Mouse (Mus musculus) hindbrain, postnatal 0 days (tissue): ENCODE measurements around the gene Bag1. TPM values are rescaled to one million over a fixed set of nuclear protein-coding genes. Genes with fewer than 3 reads are reported as not detected.
"Not testable (repeated sequence)": the region's sequence is repeated elsewhere in the genome, so short reads cannot be mapped to it uniquely, and the experiment has no call there.

ENCODE experiments used
- ATAC-seq: fragments of 200-750 bp; cut with Nextera tagmentation; 2 replicates; pipeline ENCODE4 v1.8.0; 2017; ENCODE audit warnings: mild to moderate bottlenecking, moderate TSS enrichment, moderate library complexity
- DNase-seq: peaks from one replicate; pipeline ENCODE4 v3.0.0-alpha.2; 2015; ENCODE audit warnings: low spot score
- H3K27ac ChIP-seq: fragments of 300-500 bp; sonication (generic); 2 replicates; pipeline ENCODE4 v1.5.1; 2014; ENCODE audit warnings: mild to moderate bottlenecking
- H3K27me3 ChIP-seq: fragments of 300-500 bp; sonication (generic); 2 replicates; pipeline ENCODE4 v1.6.1; 2014; ENCODE audit warnings: low read length, mixed read lengths; ENCODE audit not compliant: insufficient read depth
- H3K36me3 ChIP-seq: fragments of 300-500 bp; sonication (generic); 2 replicates; pipeline ENCODE4 v1.6.1; 2014; ENCODE audit warnings: low read length, mixed read lengths; ENCODE audit not compliant: insufficient read depth
- H3K4me1 ChIP-seq: fragments of 300-500 bp; sonication (generic); 2 replicates; pipeline ENCODE4 v1.6.1; 2014; ENCODE audit warnings: antibody characterized with exemption, low read length, mixed read lengths; ENCODE audit not compliant: insufficient read depth
- H3K4me2 ChIP-seq: fragments of 300-500 bp; sonication (generic); 2 replicates; pipeline ENCODE4 v1.6.1; 2014; ENCODE audit warnings: low read depth, mild to moderate bottlenecking, low read length, moderate library complexity, mixed read lengths
- H3K4me3 ChIP-seq: fragments of 300-500 bp; sonication (generic); 2 replicates; pipeline ENCODE4 v1.5.1; 2014; ENCODE audit warnings: low read length
- H3K9ac ChIP-seq: fragments of 300-500 bp; sonication (generic); replicated peaks from 2 replicates; pipeline ENCODE4 v1.6.1; 2014; ENCODE audit warnings: mild to moderate bottlenecking, low read length, moderate library complexity, mixed read lengths
- H3K9me3 ChIP-seq: fragments of 300-500 bp; sonication (generic); 2 replicates; pipeline ENCODE4 v1.6.1; 2016; ENCODE audit warnings: low read length, mixed read lengths
- CTCF ChIP-seq: IDR thresholded peaks from 2 replicates; pipeline ENCODE4 v1.5.1; 2016; ENCODE audit warnings: antibody characterized with exemption, control low read depth, low read depth
- WGBS: fragments of 180-500 bp; shearing (Covaris S2); extraction: QIAGEN DNeasy Blood & Tissue Kit; methylation state at CpG from one replicate; pipeline ENCODE4 v1.1.7; 2014; 5-methylcytosine and 5-hydroxymethylcytosine counted together
- polyA plus RNA-seq: library from polyadenylated mRNA; unstranded; fragments of >200 nt; fragmentation: Nextera tagmentation; extraction: Ambion mirVana; gene quantifications from 2 replicates; pipeline ENCODE4 v1.2.1, GENCODE M21; 2015
- total RNA-seq: library from RNA; depleted of rRNA; stranded (reverse); fragments of >200 nt; gene quantifications from 2 replicates; pipeline ENCODE4 v1.2.3, GENCODE M21; 2014

Gene Bag1
- total and polyA plus RNA-seq, 2 experiments from 2014 or later: 57.1 to 183 TPM

DNA sequence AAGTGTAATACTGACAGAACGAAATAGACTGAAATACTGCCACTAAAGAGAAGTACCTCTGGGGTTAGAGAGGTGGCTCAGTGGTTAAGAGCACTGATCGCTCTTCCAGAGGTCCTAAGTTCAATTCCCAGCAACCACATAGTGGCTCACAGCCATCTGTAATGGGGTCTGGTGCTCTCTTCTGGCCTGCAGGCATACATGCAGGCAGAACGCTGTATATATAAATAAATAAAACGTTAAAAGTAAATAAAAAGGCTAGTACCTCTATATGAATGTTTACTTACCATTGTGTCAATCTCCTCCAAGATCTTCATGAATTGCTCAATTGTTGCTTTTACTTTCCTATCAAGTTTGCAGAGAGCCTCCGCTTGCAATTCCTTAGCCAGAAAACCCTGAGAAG, 9.3 kb downstream of the Bag1 start:
- H3K4me2 ChIP-seq: no peak overlapping the region
- no peak overlapping the region for H3K27ac ChIP-seq
- H3K4me3 ChIP-seq: no peak overlapping the region
- ATAC-seq (no peak), DNase-seq (no peak)
- peaks cover 47% of the 10 kb centered on the region for H3K36me3 ChIP-seq
- H3K4me1 ChIP-seq: no peaks in the 10 kb centered on the region
- WGBS: 95% methylated on average over 5 of the region's 5 CpGs
- H3K9me3 ChIP-seq: no peaks in the 10 kb centered on the region
- H3K9ac ChIP-seq: no peak overlapping the region
- H3K27me3 ChIP-seq: no peaks in the 10 kb centered on the region
- no peak for TF ChIP-seq CTCF

DNA sequence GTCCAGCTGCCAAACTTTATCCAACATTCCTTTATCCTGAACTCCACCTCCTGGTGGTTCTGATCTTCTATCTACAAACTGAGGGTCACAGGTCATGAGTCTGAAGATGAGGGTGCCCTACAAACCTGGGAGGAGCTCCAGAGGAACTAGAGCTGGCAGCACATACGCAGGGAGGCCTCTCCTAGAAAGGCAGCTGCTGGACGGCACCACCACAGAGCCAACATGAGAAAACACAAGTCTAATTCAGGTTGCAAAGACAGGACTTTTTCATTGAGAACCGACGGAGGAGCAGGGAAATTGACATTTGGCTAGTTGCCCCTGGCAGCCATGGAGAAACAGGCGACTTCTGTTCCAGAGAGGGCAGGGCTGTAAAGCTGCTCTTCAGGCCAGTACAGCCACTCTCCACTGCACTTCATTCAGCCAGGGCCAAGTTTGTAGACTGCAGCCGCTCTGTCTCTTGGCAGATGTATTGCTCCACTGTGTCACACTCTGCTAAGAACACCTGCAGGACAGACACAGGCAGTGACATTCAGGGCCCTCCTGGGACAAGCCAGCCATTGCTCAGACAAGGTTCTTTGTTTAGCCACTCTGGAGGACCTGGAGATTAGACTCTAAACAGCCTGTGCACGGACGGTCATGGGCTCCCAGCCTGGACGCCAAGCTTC, 11.8 kb downstream of the Bag1 start:
- DNase-seq (peak; percentile 87), ATAC-seq (peak; percentile 97)
- Histone ChIP-seq H3K4me2 (no peak overlapping the region), H3K4me3 (no peak overlapping the region), H3K9ac (no peak overlapping the region), H3K27me3 (no peaks in the 10 kb centered on the region), H3K27ac (peak overlapping the region; percentile 52; the same call in 1 of the 2 replicates), H3K36me3 (peaks cover 30% of the 10 kb centered on the region), H3K9me3 (no peaks in the 10 kb centered on the region), H3K4me1 (no peaks in the 10 kb centered on the region)
- 55% methylated on average over 9 of the region's 9 CpGs for WGBS
- no peak for TF ChIP-seq CTCF

DNA sequence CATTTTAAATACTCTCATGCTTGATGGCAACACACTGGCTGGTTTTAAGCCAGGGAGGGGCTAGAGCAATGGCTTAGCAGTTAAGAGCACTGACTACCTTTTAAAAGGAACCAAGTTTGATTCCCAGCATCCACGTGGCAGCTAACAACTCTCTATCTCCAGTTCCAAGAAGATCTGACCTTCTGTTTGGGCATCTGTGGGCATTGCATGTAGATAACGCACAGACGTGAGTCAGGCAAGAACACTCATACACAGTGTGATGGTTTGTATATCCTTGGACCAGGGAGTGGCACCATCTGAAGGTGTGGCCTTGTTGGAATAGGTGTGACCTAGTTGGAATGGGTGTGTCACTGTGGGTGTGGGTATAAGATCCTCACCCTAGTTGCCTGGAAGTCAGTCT, 13.7 kb downstream of the Bag1 start:
- not testable (repeated sequence) for H3K27ac ChIP-seq, H3K9ac ChIP-seq, ATAC-seq, H3K27me3 ChIP-seq, H3K4me3 ChIP-seq, DNase-seq, H3K4me1 ChIP-seq, H3K9me3 ChIP-seq, H3K4me2 ChIP-seq
- WGBS: 93% methylated on average over 3 of the region's 3 CpGs
- H3K36me3 ChIP-seq: peaks cover 18% of the 10 kb centered on the region

DNA sequence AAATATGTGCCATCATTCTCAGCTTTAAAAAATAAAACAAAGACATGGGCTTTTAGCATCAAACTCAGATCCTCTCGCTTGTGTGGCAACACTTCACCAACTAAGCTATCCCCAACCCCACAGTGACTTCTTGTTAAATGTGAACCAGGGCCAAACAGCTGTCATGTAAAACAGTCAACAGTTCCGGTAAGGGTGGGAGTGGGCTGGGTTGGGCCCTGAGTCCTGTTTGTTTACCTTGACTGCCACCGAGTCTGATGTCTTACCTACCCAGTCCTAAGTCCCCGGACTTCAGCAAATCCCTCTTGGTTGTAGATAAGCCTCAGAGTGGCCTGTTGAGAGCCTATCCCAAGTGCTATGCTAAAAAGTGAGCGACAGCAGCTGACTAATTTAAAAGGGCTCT, 14.4 kb downstream of the Bag1 start:
- WGBS: 93% methylated on average over 5 of the region's 5 CpGs
- Histone ChIP-seq H3K9me3 (no peaks in the 10 kb centered on the region), H3K9ac (no peak overlapping the region), H3K27me3 (no peaks in the 10 kb centered on the region), H3K4me3 (no peak overlapping the region), H3K27ac (no peak overlapping the region), H3K36me3 (peaks cover 12% of the 10 kb centered on the region), H3K4me1 (no peaks in the 10 kb centered on the region), H3K4me2 (no peak overlapping the region)
- ATAC-seq (no peak), DNase-seq (no peak)
- TF ChIP-seq CTCF: no peak

DNA sequence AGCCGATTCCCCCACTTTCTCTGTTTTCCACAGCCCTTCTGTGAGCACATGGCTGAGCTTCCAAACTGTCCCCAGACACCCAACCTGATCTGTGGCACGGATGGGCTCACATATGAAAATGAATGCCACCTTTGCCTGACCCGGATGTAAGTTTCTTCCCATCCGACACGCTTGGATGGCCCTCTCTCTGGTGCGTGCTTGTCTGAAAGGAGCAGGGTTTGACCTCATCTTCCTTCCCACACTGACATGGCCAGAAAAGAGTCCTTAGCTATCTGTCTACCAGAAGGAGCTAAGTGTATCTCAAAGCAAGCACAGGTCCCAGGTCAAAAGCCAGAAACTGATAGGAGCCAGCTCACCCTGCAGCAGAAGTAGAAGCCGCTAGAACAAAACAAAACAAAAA, 19.0 kb downstream of the Bag1 start:
- ATAC-seq: no peak
- no peaks in the 10 kb centered on the region for H3K27me3 ChIP-seq
- 83% methylated on average over 7 of the region's 7 CpGs for WGBS

DNA sequence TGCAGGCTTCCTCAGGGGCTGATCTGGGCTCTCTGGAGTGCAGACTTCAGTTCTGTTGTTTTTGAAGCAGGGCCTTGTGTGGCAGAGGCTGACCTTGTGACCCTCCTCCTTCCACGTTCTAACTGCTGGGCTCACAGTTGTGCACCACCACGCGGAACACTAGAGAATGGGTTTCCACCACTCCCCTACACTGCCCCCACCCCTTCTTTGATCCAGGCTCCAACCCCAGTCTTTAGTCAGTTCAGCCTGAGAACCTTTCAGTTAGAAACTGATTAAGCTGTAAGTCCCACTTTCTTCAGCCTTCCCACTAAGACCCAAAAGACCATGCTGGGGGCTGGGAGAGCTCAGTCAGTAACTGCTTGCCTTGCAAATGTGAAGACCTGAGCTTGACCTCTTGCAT, 22.5 kb downstream of the Bag1 start:
- no peaks in the 10 kb centered on the region for H3K4me1 ChIP-seq
- H3K36me3 ChIP-seq: no peaks in the 10 kb centered on the region
- no peak overlapping the region for H3K4me3 ChIP-seq
- H3K4me2 ChIP-seq: no peak overlapping the region
- ATAC-seq (no peak), DNase-seq (no peak)
- no peaks in the 10 kb centered on the region for H3K9me3 ChIP-seq
- TF ChIP-seq CTCF: no peak
- H3K27me3 ChIP-seq: no peaks in the 10 kb centered on the region
- no peak overlapping the region for H3K27ac ChIP-seq
- no peak overlapping the region for H3K9ac ChIP-seq
- 29% methylated on average over 3 of the region's 3 CpGs for whole genome bisulfite sequencing

More for the DNA sequence above, 19.0 kb downstream of the Bag1 start:
- H3K9ac ChIP-seq: no peak overlapping the region
- no peak overlapping the region for H3K4me2 ChIP-seq
- no peaks in the 10 kb centered on the region for H3K4me1 ChIP-seq
- no peak for DNase-seq
- no peak for TF ChIP-seq CTCF
- H3K9me3 ChIP-seq: no peaks in the 10 kb centered on the region
- H3K36me3 ChIP-seq: no peaks in the 10 kb centered on the region
- no peak overlapping the region for H3K27ac ChIP-seq
- H3K4me3 ChIP-seq: no peak overlapping the region

DNA sequence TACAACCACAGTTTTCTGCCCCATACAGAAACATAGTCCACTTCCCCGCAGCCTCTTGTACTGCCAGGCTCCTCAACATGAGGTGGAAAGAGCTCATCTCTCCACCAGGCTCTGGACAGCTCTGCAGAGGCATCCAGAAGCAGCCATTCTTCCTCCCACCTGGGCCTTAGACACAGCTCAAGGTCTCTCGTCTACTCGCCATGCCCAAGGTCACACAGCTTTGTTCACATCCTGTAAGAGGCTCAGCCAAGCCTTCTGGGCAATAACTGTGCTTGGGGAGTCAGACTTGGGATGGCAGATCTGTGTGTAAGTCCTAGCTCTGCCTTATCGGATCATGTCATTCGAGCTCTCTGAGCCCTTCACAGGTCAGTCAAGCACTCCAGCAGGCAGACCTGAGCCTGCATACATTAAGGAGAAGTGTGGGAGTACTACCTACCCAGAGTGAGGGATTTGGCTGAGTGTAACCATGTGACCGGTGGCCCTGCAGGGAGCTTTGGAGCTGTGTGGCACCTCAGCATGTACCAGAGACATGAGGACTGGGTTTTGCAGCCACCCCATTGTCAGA, 24.9 kb downstream of the Bag1 start:
- Histone ChIP-seq H3K36me3 (no peaks in the 10 kb centered on the region), H3K27ac (no peak overlapping the region), H3K4me1 (no peaks in the 10 kb centered on the region), H3K9ac (no peak overlapping the region), H3K9me3 (no peaks in the 10 kb centered on the region), H3K4me2 (no peak overlapping the region), H3K27me3 (no peaks in the 10 kb centered on the region), H3K4me3 (no peak overlapping the region)
- 77% methylated on average over 6 of the region's 6 CpGs for WGBS
- ATAC-seq (no peak), DNase-seq (no peak)
- TF ChIP-seq CTCF: no peak
